Mouse (Mus musculus): ENCODE measurements around the gene Ubald2.
"Not testable (repeated sequence)": the region's sequence is repeated elsewhere in the genome, so short reads cannot be mapped to it uniquely, and the experiment has no call there.

Gene Ubald2

GRCm38 (mm10) chr11:116416196-116416943 is 17.5 kb upstream of the Ubald2 start:
- no peak for DNase-seq (ENCODE audit: low spot score)

- DNase-seq (ENCODE audit: low spot score): no peak
Observed at GRCm38 (mm10) chr11:116417054-116417453, 16.8 kb upstream of the Ubald2 start.

GRCm38 (mm10) chr11:116418194-116418840 is 15.6 kb upstream of the Ubald2 start:
- no peak for DNase-seq (ENCODE audit: low spot score)

- DNase-seq (ENCODE audit: low spot score): no peak
Observed at GRCm38 (mm10) chr11:116418841-116419462, 14.9 kb upstream of the Ubald2 start.

GRCm38 (mm10) chr11:116421102-116421501 is 12.8 kb upstream of the Ubald2 start:
- DNase-seq (ENCODE audit: low spot score): no peak

GRCm38 (mm10) chr11:116422562-116422961 is 11.3 kb upstream of the Ubald2 start:
- no peak for DNase-seq (ENCODE audit: low spot score)

GRCm38 (mm10) chr11:116423214-116423613 is 10.7 kb upstream of the Ubald2 start:
- no peak for DNase-seq (ENCODE audit: low spot score)

GRCm38 (mm10) chr11:116423782-116424620 is 9.9 kb upstream of the Ubald2 start:
- DNase-seq (ENCODE audit: low spot score): no peak

- DNase-seq (ENCODE audit: low spot score): no peak
Observed at GRCm38 (mm10) chr11:116424621-116425407, 9.1 kb upstream of the Ubald2 start.

- DNase-seq (ENCODE audit: low spot score): not testable (repeated sequence)
Observed at GRCm38 (mm10) chr11:116426328-116426727, 7.6 kb upstream of the Ubald2 start.

GRCm38 (mm10) chr11:116426852-116427575 is 6.9 kb upstream of the Ubald2 start:
- DNase-seq (ENCODE audit: low spot score): no peak

GRCm38 (mm10) chr11:116428872-116429859 is 4.7 kb upstream of the Ubald2 start:
- DNase-seq (ENCODE audit: low spot score): no peak

GRCm38 (mm10) chr11:116429862-116430613 is 3.9 kb upstream of the Ubald2 start:
- no peak for DNase-seq (ENCODE audit: low spot score)

- no peak for DNase-seq (ENCODE audit: low spot score)
Observed at GRCm38 (mm10) chr11:116430723-116431427, 3.0 kb upstream of the Ubald2 start.

GRCm38 (mm10) chr11:116431428-116432077 is 2.3 kb upstream of the Ubald2 start:
- DNase-seq (ENCODE audit: low spot score): no peak

GRCm38 (mm10) chr11:116432127-116432526 is 1.8 kb upstream of the Ubald2 start:
- DNase-seq (ENCODE audit: low spot score): no peak

GRCm38 (mm10) chr11:116432593-116433355 is 1.1 kb upstream of the Ubald2 start:
- DNase-seq (ENCODE audit: low spot score): no peak
